Mouse (Mus musculus): Measurements from ENCODE around the gene Ppp4r1.
A peak's percentile ranks its signal among the peaks of the same experiment; 100 is the strongest.

Ppp4r1 gene

DNA sequence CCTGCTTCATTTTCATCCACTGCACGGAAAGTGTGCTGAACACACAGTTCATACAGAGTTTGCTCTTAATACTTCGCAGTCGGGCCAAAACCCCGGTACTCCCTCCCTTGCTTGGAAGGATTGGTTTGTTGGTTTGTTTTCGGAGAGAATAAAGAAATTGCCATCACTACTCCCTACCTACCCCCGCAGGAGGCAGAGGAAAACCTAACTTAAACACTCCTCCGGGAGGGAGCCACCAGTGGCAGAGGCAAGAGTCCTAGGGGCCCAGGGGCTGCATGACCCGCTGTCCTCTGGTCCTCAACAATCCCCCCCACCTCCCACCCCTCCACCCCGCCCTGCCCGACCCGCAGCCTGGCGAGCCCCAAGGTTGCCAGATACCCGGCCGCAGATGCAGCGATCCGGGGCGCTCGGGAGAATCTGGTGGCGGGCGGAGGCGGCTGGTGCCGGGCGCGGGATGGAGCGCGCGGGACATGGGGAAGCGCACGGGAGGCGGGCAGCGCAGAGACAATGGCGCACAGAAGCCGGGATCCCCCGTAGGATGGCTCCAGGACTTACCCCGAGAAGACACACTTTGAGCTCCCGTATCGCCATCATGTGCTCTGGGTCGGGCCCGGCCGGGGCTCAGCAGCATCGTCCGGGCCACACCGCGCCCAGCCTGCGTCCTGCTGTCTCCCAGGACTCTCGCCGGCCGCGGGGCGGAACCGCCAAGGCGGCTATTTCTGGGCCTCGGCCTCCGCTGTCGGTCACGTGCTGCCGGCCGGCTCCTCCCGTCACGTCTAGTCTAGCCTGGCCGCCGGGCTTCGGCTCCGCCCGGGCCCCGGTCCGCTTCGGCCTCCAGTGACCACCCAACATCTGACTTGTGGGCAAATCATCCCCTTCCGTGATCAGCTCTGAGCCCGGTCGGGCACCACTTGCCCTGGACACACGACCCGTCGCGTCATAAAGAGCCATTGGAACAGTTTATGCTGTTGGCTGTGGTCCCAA, 10.1 kb upstream of the Ppp4r1 start, which contains the start of gene Rab31:
Gene Rab31 (minus strand): TSS at position 802 of the 984 bp plus-strand sequence.
- DNase-seq (ENCODE audit: low spot score) = peak; percentile 89

DNA sequence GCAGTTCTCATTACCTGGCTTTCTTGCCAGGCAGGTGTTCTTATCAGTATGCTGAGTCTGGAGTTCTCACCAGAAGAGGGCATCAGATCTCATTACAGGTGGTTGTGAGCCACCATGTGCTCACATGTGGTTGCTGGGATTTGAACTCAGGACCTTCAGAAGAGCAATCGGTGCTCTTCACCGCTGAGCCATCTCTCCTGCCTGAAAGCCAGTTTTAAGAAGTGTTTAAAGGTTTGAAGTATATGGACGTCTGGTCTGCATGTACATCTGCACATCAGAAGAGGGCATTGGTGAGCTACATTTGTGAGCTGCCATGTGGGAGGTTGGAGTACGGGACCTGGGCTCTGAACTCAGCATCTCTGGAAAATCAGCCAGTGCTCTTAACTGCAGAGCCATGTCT, 8.8 kb upstream of the Ppp4r1 start:
- DNase-seq (ENCODE audit: low spot score) = no peak

DNA sequence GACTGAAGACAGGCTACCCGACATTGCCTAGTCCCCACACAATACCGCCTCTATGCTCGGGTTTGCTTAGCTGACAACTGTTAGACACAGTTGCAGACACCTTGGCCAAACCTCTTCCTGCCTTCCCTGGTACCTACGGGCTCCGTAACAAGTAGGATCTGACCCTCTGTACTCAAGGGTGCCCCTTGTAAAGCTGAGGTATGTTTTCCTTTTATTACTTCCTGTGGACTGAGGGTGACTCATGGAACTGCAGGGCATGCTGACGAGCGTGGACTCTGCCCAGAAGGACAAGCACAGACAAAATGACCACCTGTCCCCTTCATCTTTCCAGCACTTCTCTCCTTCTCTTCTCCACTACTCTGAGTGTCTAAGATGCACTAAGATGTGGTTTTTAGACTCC, 7.9 kb upstream of the Ppp4r1 start:
- no peak for DNase-seq (ENCODE audit: low spot score)

DNA sequence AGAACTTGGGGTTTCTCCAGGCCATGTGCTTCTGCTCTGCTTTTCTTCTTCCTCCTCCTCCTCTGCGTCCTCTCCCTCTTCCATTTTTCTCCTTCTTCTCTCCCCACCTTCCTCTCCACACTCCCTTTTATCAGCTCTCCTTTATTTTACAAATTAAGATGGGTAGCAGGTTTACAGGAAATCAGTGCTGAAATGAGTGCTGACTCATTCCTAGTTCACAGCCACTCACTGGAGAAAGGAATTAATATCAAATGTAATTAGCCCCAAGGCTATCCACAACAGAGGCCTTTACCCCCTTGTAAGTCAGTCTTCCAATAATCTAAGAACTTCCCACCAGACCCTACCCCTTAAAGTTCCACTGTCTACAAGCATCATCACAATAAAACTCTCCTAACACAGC, 6.1 kb upstream of the Ppp4r1 start:
- DNase-seq (ENCODE audit: low spot score) = no peak

DNA sequence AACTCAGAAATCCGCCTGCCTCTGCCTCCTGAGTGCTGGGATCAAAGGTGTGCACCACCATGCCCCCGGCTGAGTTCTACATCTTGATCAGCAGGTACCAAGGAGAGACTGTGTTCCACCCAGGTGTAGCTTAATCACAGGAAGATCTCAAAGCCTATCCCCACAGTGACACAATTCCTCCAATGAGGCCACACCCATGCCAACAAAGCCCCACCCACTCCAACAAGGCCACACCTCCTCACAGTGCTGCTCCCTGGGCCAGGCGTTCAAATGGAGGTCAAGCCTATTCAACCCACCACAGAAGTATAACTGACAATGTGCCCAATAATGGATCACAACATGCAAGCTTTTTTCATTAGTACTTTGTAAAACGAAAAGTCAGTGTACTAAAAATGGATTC, 4.9 kb upstream of the Ppp4r1 start:
- DNase-seq (ENCODE audit: low spot score) = no peak

DNA sequence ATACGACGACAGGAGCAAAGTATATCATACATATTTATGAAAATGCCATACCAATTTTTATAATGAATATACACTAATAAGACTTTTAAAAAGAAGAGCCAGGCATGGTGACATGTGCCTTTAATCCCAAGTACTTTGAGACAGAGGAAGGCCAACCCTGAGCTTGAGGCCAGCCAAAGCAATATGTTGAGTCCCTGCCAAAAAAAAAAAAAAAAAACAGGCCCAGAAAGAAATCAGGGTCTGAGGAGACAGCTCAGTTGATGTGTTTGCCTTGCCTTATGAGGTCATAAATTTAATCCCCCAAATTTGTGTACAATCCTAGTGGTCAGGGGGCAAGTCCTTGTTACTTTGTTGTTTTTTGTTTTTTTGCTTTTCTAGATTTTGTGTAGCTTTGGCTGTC, 1.4 kb upstream of the Ppp4r1 start:
- no peak for DNase-seq (ENCODE audit: low spot score)

DNA sequence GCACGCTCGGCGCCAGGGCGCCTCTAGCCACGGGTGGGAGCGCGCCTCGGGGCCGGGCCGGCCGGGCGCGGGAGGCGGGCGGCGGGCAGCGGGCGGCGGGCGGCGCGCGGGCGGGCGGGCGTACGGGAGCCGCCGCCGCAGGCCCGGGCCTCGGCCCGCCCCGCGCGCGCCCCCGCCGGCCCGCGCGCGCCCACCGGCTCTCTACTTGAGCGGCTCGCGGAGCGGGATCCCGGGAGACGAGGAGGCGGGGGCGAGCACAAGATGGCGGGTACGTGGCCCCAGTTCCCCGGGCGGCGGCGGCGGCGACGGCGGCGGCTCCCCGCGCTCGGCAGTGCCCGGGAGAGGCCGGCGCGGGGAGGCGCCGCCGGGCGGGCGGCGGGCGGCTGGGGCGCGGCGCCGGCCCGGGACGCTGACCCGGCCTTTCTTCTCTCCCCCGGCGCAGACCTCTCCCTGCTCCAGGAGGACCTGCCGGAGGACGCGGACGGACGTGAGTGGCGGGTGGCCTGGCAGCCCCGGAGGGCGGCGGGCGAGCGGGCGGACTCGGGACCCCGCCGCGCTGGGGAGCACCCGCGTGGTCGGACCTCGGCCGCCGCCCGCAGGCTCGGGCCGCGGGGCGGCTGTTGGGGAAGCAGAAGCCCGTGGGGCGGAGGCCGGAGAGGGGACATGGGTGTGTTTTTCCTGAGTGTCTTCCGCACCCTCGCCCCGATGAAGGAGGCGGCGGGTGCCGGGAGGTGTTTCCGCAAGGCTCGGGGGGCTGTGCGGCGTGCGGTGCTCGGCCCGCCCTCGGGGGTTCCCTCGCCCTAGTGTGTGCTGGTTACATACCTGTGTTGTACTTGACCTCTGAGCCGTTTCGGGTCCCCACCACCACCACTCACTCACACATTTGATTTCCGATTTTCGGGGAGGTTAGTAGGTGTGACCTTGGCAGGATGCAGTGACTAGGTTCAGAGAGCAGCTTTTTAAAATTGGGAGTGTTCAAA, 1.1 kb downstream of the Ppp4r1 start:
- peak; percentile 79 for DNase-seq (ENCODE audit: low spot score)

DNA sequence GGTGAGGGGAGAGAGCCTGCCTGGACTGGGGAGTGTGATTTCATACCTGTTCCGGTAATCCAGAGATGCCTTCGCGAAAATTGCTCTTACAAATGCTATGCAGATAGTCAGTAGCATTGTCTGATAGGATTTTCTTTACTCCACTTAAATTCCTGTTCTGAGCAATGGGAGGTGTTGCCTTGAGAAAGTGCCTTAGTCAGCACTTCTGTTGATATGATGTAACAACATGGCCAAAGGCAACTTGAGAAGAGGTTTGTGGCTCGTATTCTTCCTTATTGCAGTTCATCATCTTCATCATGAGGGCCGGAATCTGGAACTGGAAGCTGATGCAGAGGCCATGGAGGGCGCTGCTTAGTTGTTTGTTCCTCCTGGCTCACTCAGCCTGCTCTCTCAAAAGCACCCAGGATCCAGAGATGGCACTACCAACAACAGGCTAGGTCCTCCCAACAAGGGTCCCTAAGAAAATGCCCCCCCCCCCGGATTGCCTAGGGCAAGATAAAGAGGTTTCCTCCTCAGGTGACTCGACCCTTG, 2.3 kb downstream of the Ppp4r1 start:
- no peak for DNase-seq (ENCODE audit: low spot score)

DNA sequence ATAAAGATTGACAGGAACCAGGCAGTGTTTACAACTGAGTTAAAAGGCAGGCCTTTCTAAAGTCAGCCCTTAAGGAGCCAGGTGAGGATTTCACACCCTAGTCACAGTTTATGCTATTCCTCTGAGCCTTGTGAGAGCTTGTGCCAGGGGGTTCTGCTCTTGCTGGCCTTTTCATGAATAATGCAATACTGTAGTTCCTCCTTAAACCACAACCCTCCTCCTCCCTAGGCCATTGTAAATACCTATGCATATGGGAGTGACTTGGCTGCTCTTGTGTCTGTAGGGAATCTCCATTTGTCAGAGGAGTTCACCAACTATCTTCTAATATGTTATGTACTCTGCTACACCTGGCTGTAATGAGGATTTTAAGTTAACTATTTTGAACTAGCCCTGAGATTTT, 3.3 kb downstream of the Ppp4r1 start:
- DNase-seq (ENCODE audit: low spot score) = no peak

DNA sequence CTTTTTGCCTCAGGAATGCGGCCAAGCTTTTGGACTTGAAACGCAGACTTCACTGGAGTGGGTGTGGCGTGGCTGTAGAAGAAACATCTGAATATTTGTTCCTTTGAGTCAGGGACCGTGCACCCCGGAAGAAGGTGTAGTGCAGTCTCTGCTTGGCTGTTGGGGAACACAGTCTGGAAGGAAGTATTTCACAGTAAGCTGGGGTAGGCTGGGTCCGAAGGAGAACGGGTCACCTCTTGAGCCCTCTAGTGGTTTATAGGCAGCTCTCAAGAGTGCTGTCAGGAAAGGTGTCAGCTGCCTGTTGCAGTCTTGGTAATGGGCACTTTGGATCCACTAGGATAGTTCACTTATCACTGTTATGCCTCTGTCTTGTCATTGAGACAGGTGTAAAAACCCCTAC, 3.9 kb downstream of the Ppp4r1 start:
- peak; percentile 57 for DNase-seq (ENCODE audit: low spot score)

DNA sequence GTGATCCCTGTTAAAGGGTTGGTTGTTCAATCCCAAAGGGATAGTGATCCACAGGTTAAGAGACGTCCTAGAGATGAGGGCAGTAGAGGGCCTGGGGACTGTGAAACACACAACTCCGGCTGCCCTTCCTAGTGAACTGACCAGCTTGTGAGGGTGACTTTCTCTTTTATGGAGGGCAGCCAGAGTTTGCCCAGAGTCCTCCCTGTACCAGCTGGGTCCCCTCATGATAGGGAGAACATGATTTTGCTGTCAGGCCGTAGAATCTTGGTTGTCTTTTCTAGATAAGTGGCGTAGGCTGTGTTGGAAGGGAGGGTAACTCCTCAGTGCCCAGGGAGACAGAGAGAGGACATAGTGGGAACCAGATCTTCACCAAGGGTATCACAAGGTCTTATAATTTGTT, 4.9 kb downstream of the Ppp4r1 start:
- DNase-seq (ENCODE audit: low spot score) = no peak

DNA sequence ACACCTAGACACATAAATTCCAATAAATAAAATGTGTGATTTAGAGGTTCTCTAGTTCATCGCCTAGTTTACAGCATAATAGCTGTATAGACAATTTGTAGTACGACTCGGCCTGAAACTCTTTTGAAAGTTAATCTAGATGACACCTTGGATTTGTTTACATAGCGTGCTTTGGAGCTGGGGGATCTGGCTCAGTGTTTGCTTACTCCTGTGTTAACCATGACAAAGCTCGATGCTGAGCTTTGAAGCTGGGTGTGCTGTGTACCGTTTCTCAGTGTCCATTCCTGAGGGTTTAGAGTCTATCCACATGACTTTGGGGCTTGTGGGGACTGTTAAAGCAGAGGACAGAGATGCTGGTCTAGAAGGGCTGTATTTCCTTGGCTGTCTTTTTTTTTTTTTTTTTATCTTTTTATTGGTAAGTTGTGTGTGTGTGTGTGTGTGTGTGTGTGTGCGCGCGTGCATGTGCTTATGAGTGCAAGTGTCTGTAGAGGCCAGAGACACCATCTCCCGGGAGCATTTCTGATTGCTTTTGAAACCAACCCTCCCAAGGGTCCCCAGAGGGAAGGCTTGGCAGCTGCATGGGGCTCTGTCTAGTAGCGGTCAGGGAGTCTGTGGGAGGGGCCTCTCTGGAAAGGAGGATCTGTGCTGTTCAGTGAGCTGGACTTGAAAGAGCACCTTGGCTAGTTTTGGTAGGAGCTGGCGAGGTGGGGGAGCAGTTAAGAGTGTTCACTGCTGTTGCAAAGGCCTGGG, 6.3 kb downstream of the Ppp4r1 start:
- no peak for DNase-seq (ENCODE audit: low spot score)

DNA sequence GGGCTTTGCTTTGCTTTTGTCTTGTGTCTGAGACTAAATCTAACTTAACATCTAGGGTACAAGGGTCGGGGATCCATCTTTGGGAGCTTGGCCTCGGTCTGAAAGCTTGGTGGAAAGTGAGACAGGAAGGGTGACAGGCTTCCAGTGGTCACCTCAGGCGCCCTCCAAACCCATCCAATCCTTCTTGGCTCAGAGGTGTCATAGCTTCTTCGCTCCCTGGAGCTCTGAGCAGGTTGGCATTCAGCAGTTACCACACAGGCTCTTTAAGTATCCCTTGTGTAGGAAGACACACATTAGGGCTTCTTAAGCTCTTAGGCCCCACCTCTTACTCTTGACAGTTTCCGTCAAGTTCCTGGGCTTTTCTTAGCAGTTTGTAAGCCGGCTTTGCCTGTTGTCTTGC, 7.2 kb downstream of the Ppp4r1 start:
- DNase-seq (ENCODE audit: low spot score) = no peak

DNA sequence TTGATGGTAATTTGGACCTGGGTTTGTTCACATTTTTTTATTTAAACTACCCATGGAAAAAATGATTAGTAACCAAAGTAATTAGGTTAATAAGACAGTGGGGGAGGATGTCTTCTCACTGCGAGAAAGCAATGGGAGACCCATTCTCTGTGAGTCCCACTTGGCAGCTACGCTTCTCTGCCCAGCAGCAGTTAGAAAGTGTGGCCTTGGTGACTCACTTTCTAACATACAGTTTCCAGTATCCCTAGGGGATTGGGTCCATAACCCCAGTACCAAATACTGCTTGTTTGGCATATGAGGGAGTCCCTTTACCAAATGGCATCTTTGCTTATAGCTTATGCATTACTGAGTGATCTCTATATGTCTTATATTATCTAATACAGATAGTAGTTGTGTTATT, 8.8 kb downstream of the Ppp4r1 start:
- DNase-seq (ENCODE audit: low spot score) = no peak

DNA sequence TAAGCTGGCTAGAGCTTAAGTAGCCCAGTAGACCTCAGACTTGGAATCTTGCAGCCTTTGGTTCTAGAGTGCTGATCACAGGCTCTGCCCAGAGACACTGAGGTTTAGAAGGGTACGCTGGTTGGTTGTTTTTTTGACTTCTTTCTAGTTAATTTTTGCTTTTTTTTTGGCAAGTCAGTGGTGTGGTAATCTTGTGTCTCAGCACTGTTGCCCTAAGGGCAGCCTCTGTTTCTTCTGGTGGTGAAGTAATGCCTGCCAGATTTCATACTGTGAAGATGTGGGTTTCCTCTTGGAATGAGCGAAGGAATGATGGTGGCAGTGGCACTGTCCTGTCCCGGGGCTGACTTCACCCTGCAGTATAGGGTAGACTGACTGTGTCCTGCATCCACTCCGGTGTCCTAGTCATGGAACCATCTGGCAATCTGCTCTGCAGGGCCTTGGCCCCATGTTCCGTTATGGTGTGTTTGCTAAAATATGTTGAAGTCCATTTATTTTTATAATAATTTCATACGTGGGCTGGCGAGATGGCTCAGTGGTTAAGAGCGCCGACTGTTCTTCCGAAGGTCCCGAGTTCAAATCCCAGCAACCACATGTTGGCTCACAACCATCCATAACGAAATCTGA, 11.0 kb downstream of the Ppp4r1 start:
- DNase-seq (ENCODE audit: low spot score) = no peak

DNA sequence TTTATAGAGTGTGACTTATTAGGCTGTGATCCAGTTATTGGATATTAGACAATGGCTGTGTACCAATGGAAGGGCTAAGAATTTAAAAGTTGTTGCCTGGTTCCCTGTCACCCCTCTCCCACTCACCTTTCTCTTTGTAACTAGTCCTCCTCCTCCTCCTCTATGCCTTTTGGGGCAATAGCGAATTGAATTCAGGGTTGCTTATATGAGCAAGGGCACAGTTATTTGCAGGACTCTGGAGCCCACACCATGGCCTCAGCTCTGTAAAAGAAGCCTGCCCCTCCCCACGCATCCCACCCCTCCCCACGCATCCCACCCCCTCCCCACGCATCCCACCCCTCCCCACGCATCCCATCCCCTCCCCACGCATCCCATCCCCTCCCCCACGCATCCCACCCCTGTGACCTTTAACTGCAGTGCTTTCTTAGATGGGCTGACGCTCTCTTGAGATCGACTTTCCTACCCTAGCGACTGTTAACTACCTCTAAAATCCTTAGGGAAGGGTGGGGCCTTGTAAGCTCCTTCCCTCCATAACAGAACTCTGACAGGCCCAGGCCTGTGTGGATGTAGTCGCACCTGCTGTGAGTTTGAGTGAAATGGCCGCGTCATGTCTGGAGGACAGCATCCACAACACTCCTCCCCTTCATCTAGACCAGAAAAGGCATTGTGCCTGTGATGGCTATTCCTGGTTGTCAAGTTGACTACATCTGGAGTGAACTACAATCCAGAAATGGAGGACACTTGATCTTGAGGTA, 11.9 kb downstream of the Ppp4r1 start:
- no peak for DNase-seq (ENCODE audit: low spot score)

DNA sequence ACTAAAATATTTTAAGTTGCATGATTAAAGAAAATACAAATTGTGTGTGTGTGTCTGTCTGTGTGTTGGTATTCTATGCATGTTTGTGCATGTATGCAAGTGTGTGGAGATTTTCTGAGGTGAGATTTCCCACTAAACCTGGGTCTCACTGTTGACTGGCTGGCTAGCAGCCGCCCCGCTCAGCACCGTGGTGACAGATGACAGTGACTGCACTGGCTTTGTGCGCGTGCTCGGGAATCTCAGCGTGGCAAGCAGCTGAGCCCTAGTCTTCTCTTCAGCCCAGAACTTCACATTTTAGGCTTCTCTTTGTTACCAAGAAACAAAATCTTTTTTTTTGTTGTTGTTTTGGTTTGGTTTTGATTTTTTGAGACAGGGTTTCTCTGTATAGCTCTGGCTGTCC, 13.7 kb downstream of the Ppp4r1 start:
- no peak for DNase-seq (ENCODE audit: low spot score)

DNA sequence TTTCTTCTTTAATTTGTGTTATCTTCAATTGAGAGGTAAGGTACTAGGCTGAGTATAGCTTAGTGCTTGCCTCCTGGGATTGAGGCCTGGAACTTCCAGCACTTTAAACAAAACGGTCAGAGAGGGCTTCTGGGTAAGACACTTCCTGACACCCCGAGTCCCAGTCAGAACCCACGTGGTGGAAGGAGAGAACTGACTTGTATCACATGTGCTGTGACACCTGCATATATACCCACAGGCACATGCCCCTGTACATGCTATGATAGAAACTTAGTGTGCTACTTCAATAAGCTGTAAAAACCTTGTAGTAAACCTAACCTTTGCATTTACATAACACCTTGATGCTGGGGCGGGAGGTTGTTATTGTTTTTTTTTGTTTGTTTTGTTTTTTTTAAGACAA, 16.1 kb downstream of the Ppp4r1 start:
- no peak for DNase-seq (ENCODE audit: low spot score)

DNA sequence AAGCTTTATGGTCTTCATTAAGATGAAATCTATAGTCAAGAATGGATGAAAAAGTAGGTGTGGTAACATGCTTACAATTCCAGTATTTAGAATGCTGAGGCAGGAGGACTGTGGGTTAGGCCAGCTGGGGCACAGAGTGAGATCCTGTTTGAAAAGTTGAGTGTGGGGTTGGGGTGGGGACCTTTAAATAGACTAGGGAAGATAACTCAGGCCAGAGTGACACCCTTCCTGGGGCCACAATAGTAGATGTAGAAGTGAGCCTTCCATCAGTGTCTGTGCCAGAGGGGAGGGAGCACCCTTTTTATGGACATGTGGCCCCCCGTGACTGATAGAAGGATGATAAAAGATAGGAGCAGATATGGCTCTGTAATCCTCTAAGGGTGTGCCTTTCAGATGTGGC, 17.0 kb downstream of the Ppp4r1 start:
- no peak for DNase-seq (ENCODE audit: low spot score)

DNA sequence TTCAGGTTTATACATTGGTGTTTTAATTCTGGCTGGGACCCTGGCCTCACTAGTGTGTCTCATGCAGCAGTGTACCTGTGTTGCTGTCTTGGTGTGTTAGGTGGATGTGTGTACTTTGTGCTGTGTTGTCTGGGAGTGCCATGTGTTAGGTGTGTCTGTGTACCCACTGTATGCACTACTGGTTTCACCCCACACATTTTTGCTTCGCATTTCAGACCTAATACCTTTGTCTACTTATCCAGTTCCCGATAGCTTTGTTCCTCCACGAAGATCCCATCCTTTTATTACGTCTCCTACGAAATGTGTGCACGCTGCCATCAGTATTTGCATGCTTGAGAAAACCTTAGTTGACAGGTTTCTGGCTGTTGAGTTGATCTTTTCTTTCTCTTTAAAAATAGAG, 18.1 kb downstream of the Ppp4r1 start:
- no peak for DNase-seq (ENCODE audit: low spot score)

DNA sequence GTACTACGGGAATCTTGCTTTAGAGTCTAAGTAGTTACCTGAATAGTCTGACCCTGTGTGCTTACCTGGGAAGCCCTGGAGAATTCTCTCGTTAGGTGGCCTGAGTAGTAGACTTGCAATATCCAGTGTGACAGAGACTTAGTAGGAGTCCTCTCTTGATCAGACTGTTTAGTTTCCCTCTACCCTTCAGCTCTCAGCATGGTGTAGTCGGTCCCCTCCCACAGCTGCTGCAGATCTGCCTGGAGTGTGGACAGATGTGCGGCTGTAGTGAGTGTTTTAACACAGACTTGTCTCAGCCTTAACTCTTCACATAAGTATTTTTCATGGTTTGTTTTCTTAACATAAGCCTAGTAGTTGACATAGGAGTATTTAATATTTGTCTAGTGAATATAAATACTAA, 19.7 kb downstream of the Ppp4r1 start:
- no peak for DNase-seq (ENCODE audit: low spot score)
